9 mouse cellular contexts compared by ENCODE assay signal in the genomic region with DNA sequence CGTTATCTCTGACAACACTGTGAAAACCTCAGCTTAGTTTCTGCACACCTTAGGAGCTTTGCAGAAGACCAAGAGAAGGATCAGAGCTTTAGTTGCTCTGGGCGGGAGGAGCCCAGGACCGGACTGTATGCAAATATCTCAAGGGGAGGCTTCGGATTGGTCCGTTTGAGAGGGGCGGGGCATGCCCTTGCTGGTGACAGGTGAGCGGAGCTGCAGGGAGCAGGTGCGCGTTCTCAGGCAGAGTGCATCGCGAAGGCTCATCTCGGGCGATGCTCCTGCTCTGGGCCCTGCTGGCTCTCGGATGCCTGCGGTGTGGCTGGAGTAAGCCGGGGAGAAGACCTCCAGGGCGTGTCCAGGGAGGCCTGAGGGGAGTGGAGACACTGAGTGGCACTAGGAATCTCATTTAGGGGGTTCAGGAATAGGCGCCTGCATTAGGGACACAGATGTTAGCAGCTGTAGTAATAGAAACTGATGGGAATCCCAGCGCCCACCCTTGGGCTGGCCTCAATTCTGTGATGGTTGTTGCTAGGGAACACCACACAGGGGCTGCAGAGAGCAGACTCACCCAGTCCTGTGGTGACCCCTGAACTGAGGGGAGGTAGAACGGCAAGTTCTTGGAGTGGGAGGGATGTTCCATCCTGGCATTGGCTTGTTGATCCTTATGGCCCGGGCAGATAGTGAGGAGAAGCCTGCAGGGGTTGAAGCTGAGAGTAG. TPM values are rescaled to one million over a fixed set of nuclear protein-coding genes. Genes with fewer than 3 reads are reported as not detected.
DNase-seq lines count a peak whose midpoint lies in the region; ATAC-seq lines count a peak whose summit lies in the region.
"Had no signal": no experiment of that assay in that cellular context is flagged by ENCODE, and none has a peak within 500 bp of the region (broad histone marks: within the 10 kb centered on the region; RNA-seq: fewer than 3 reads in every experiment).

Gene Upk3a (plus strand): TSS at position 191 of the 714 bp plus-strand sequence.

- no peak within 1 kb of the TSS for H3K9ac ChIP-seq in liver, embryonic 12.5 days
- H3K9ac ChIP-seq in hindbrain, embryonic 11.5 days (ENCODE audit: low read depth, low read length) = no peak within 1 kb of the TSS
- no peak within 1 kb of the TSS for H3K9ac ChIP-seq in limb, embryonic 12.5 days (replicated peaks)
- no peak within 1 kb of the TSS for H3K9ac ChIP-seq in neural tube, embryonic 12.5 days
- H3K9ac ChIP-seq: heart, embryonic 15.5 days had no signal

- WGBS in liver, embryonic 12.5 days (ENCODE audit: insufficient replicate concordance) = 9% methylated on average over 21 of the region's 21 CpGs
- WGBS in hindbrain, embryonic 11.5 days = 8% methylated on average over 21 of the region's 21 CpGs
- WGBS in limb, embryonic 12.5 days = 9% methylated on average over 21 of the region's 21 CpGs
- 7% methylated on average over 21 of the region's 21 CpGs for WGBS in neural tube, embryonic 12.5 days

- no peaks in the 10 kb centered on the region for H3K4me1 ChIP-seq in liver, embryonic 12.5 days
- no peaks in the 10 kb centered on the region for H3K4me1 ChIP-seq in hindbrain, embryonic 11.5 days (replicated peaks; ENCODE audit: control insufficient read depth, insufficient read depth, low read length)
- peaks cover 10% of the 10 kb centered on the region; the same call in 1 of the 2 replicates for H3K4me1 ChIP-seq in limb, embryonic 12.5 days (replicated peaks)
- no peaks in the 10 kb centered on the region for H3K4me1 ChIP-seq in neural tube, embryonic 12.5 days

- no peak within 1 kb of the TSS for H3K4me2 ChIP-seq in liver, embryonic 12.5 days
- H3K4me2 ChIP-seq in hindbrain, embryonic 11.5 days (replicated peaks; ENCODE audit: low read depth, low read length) = peak within 1 kb of the TSS; percentile 11; the same call in 1 of the 2 replicates
- H3K4me2 ChIP-seq in limb, embryonic 12.5 days = peak within 1 kb of the TSS; percentile 17; the same call in 1 of the 2 replicates
- peak within 1 kb of the TSS; percentile 45 for H3K4me2 ChIP-seq in neural tube, embryonic 12.5 days (replicated peaks)
- H3K4me2 ChIP-seq: heart, embryonic 15.5 days had no signal

- peak; percentile 36 for DNase-seq in liver
- no peak for DNase-seq in hindbrain, embryonic 11.5 days (ENCODE audit: low spot score)
- no peak for DNase-seq in left cerebral cortex, adult 11 months (ENCODE audit: low spot score)
- no peak for DNase-seq in embryo, embryonic 11 days
- DNase-seq in heart, adult 9 months (ENCODE audit: low spot score in 2 of 2) = no peak

- peaks cover 28% of the 10 kb centered on the region for H3K27me3 ChIP-seq in liver, embryonic 12.5 days (replicated peaks)
- H3K27me3 ChIP-seq in hindbrain, embryonic 11.5 days (ENCODE audit: control insufficient read depth, insufficient read depth, low read length) = no peaks in the 10 kb centered on the region; the same call in 1 of the 2 replicates
- H3K27me3 ChIP-seq in limb, embryonic 12.5 days = peaks cover 35% of the 10 kb centered on the region
- peaks cover 3% of the 10 kb centered on the region for H3K27me3 ChIP-seq in neural tube, embryonic 12.5 days (replicated peaks)

- ATAC-seq in liver, embryonic 12.5 days = no peak
- no peak for ATAC-seq in hindbrain, embryonic 11.5 days (ENCODE audit: low FRiP score)
- ATAC-seq in limb, embryonic 12.5 days (ENCODE audit: insufficient number of reproducible peaks, insufficient read depth, low FRiP score, low TSS enrichment, low read depth) = no peak
- no peak for ATAC-seq in neural tube, embryonic 12.5 days (ENCODE audit: low FRiP score, low read depth)

- H3K27ac ChIP-seq in liver, embryonic 12.5 days = no peak within 1 kb of the TSS
- H3K27ac ChIP-seq in hindbrain, embryonic 11.5 days (ENCODE audit: low read depth, low read length) = no peak within 1 kb of the TSS
- H3K27ac ChIP-seq in limb, embryonic 12.5 days = no peak within 1 kb of the TSS
- H3K27ac ChIP-seq in neural tube, embryonic 12.5 days = no peak within 1 kb of the TSS
- H3K27ac ChIP-seq: heart, embryonic 15.5 days had no signal

- no peaks in the 10 kb centered on the region for H3K9me3 ChIP-seq in liver, embryonic 12.5 days (replicated peaks)
- no peaks in the 10 kb centered on the region for H3K9me3 ChIP-seq in hindbrain, embryonic 11.5 days (ENCODE audit: control insufficient read depth, low read length)
- H3K9me3 ChIP-seq in limb, embryonic 12.5 days = no peaks in the 10 kb centered on the region
- no peaks in the 10 kb centered on the region for H3K9me3 ChIP-seq in neural tube, embryonic 12.5 days
- H3K9me3 ChIP-seq: heart, embryonic 15.5 days had no signal

- no peak within 1 kb of the TSS for H3K4me3 ChIP-seq in liver, embryonic 12.5 days
- H3K4me3 ChIP-seq in hindbrain, embryonic 11.5 days (ENCODE audit: low read depth, low read length) = no peak within 1 kb of the TSS
- no peak within 1 kb of the TSS for H3K4me3 ChIP-seq in limb, embryonic 12.5 days (replicated peaks)
- no peak within 1 kb of the TSS for H3K4me3 ChIP-seq in neural tube, embryonic 12.5 days
- H3K4me3 ChIP-seq: heart, embryonic 15.5 days had no signal

- no peaks in the 10 kb centered on the region for H3K36me3 ChIP-seq in liver, embryonic 12.5 days
- H3K36me3 ChIP-seq in hindbrain, embryonic 11.5 days (ENCODE audit: control insufficient read depth, insufficient read depth, low read length) = no peaks in the 10 kb centered on the region
- H3K36me3 ChIP-seq in limb, embryonic 12.5 days = no peaks in the 10 kb centered on the region
- no peaks in the 10 kb centered on the region for H3K36me3 ChIP-seq in neural tube, embryonic 12.5 days
- H3K36me3 ChIP-seq: heart, embryonic 15.5 days had no signal

RNA-seq across cellular contexts. Expression of gene Upk3a, which starts in this region (rescaled TPM):
- not detected in 2 replicates for polyA plus RNA-seq in liver, embryonic 12.5 days (2016; fragmentation: Nextera tagmentation; extraction: Ambion mirVana)
- polyA plus RNA-seq in hindbrain, embryonic 11.5 days (2014; fragmentation: Nextera tagmentation; extraction: Ambion mirVana) = not detected in 2 replicates
- not detected in 2 replicates for polyA plus RNA-seq in limb, embryonic 12.5 days (2016; fragmentation: Nextera tagmentation; extraction: Ambion mirVana)
- 0.53 and 0.61 TPM in 2 replicates for polyA plus RNA-seq in neural tube, embryonic 12.5 days (2016; fragmentation: Nextera tagmentation; extraction: Ambion mirVana)
